ENCODE assay signal across 19 mouse cellular contexts in genomic region chr1:153909213-153909962, GRCm38 (mm10). TPM values are rescaled to one million over a fixed set of nuclear protein-coding genes. Genes with fewer than 3 reads are reported as not detected.
A peak's percentile ranks its signal among the peaks of the same experiment; 100 is the strongest.
DNase-seq lines count a peak whose midpoint lies in the region; ATAC-seq lines count a peak whose summit lies in the region.
"Had no signal": no experiment of that assay in that cellular context is flagged by ENCODE, and none has a peak within 500 bp of the region (broad histone marks: within the 10 kb centered on the region; RNA-seq: fewer than 3 reads in every experiment).

No protein-coding gene starts in this region.

- H3K9ac ChIP-seq in kidney, embryonic 16.5 days (replicated peaks; ENCODE audit: low read length) = no peak overlapping the region
- no peak overlapping the region for H3K9ac ChIP-seq in lung, embryonic 16.5 days (ENCODE audit: low read length)
- H3K9ac ChIP-seq in midbrain, embryonic 16.5 days (ENCODE audit: low read depth, low read length) = no peak overlapping the region
- H3K9ac ChIP-seq: forebrain, embryonic 12.5 days had no signal

- H3K9me3 ChIP-seq in kidney, embryonic 16.5 days (ENCODE audit: low read length) = no peaks in the 10 kb centered on the region
- no peaks in the 10 kb centered on the region for H3K9me3 ChIP-seq in lung, embryonic 16.5 days (ENCODE audit: control insufficient read depth, low read length)
- no peaks in the 10 kb centered on the region for H3K9me3 ChIP-seq in midbrain, embryonic 16.5 days (replicated peaks; ENCODE audit: control insufficient read depth, low read length, poor library complexity, severe bottlenecking)
- H3K9me3 ChIP-seq: forebrain, embryonic 12.5 days; midbrain, embryonic 10.5 days had no signal

- no peaks in the 10 kb centered on the region for H3K27me3 ChIP-seq in kidney, embryonic 16.5 days (ENCODE audit: insufficient read depth, low read length)
- H3K27me3 ChIP-seq in lung, embryonic 16.5 days (ENCODE audit: control insufficient read depth, insufficient read depth, low read depth, low read length) = no peaks in the 10 kb centered on the region
- no peaks in the 10 kb centered on the region for H3K27me3 ChIP-seq in midbrain, embryonic 16.5 days (ENCODE audit: control insufficient read depth, insufficient read depth, low read depth, low read length)
- H3K27me3 ChIP-seq: forebrain, embryonic 12.5 days; Patski had no signal

- H3K27ac ChIP-seq in kidney, embryonic 16.5 days (ENCODE audit: low read length) = peak overlapping the region; percentile 21; the same call in 1 of the 2 replicates
- H3K27ac ChIP-seq in lung, embryonic 16.5 days (ENCODE audit: low read length) = peak overlapping the region; percentile 6
- no peak overlapping the region for H3K27ac ChIP-seq in midbrain, embryonic 16.5 days (ENCODE audit: low read length)
- H3K27ac ChIP-seq: forebrain, embryonic 12.5 days; midbrain, embryonic 10.5 days had no signal

- 67% methylated on average over 10 of the region's 10 CpGs for WGBS in kidney, embryonic 16.5 days
- WGBS in lung, embryonic 16.5 days = 54% methylated on average over 10 of the region's 10 CpGs
- WGBS in midbrain, embryonic 16.5 days = 93% methylated on average over 10 of the region's 10 CpGs

- H3K4me1 ChIP-seq in kidney, embryonic 16.5 days (ENCODE audit: insufficient read depth, low read length) = 0 out of 2 replicates have a peak, but pooled peaks cover 4% of the 10 kb centered on the region
- H3K4me1 ChIP-seq in lung, embryonic 16.5 days (replicated peaks; ENCODE audit: control insufficient read depth, insufficient read depth, low read length) = peaks cover 11% of the 10 kb centered on the region
- H3K4me1 ChIP-seq in midbrain, embryonic 16.5 days (ENCODE audit: control insufficient read depth, insufficient read depth, low read length) = no peaks in the 10 kb centered on the region

- no peak for DNase-seq in kidney, adult 11 months
- DNase-seq in lung, postnatal 36 days = no peak
- peak; percentile 49 for DNase-seq in adipocyte (ENCODE audit: low spot score)
- DNase-seq in lung, postnatal 4 days = peak; percentile 40 to 67
- DNase-seq in frontal cortex, postnatal 10 days (ENCODE audit: low spot score in 2 of 2) = no peak
- DNase-seq: adrenal gland, adult 2 months; embryo, embryonic 11 days; gastrocnemius, postnatal 14 days; right cerebral cortex, adult 18-20 months; thymus, adult 2 months had no signal

- H3K36me3 ChIP-seq in kidney, embryonic 16.5 days (ENCODE audit: insufficient read depth, low read length) = peaks cover 51% of the 10 kb centered on the region
- H3K36me3 ChIP-seq in lung, embryonic 16.5 days (ENCODE audit: control insufficient read depth, insufficient read depth, low read length) = peaks cover 36% of the 10 kb centered on the region
- peaks cover 42% of the 10 kb centered on the region for H3K36me3 ChIP-seq in midbrain, embryonic 16.5 days (ENCODE audit: control insufficient read depth, insufficient read depth, low read length)

- no peak overlapping the region for H3K4me3 ChIP-seq in kidney, embryonic 16.5 days (ENCODE audit: low read length)
- H3K4me3 ChIP-seq in lung, embryonic 16.5 days (ENCODE audit: low read length) = no peak overlapping the region
- H3K4me3 ChIP-seq in midbrain, embryonic 16.5 days (ENCODE audit: low read depth, low read length) = no peak overlapping the region
- H3K4me3 ChIP-seq: forebrain, embryonic 12.5 days; midbrain, embryonic 10.5 days had no signal

- no peak for ATAC-seq in kidney, embryonic 16.5 days (ENCODE audit: low FRiP score, low TSS enrichment)
- ATAC-seq in lung, embryonic 16.5 days (ENCODE audit: low read depth) = peak; percentile 78
- ATAC-seq in midbrain, embryonic 16.5 days = no peak
- ATAC-seq: hindbrain, embryonic 16.5 days; Patski had no signal

- no peak overlapping the region for H3K4me2 ChIP-seq in kidney, embryonic 16.5 days (replicated peaks; ENCODE audit: low read depth, low read length)
- H3K4me2 ChIP-seq in lung, embryonic 16.5 days (ENCODE audit: low read depth, low read length) = no peak overlapping the region
- no peak overlapping the region for H3K4me2 ChIP-seq in midbrain, embryonic 16.5 days (ENCODE audit: low read length)
- H3K4me2 ChIP-seq: forebrain, embryonic 12.5 days had no signal

RNA-seq across cellular contexts. Expression of gene Teddm2, which starts 9.4 kb away (rescaled TPM):
- 0.58 and 0.67 TPM in 2 replicates for polyA plus RNA-seq in kidney, embryonic 16.5 days (2015; fragmentation: Nextera tagmentation; extraction: Ambion mirVana)
- 0.26 and 0.48 TPM in 2 replicates for polyA plus RNA-seq in lung, embryonic 16.5 days (2015; fragmentation: Nextera tagmentation; extraction: Ambion mirVana)
- polyA plus RNA-seq in midbrain, embryonic 16.5 days (2015; fragmentation: Nextera tagmentation; extraction: Ambion mirVana) = 0.96 and 1.3 TPM in 2 replicates

RNA-seq across cellular contexts. Expression of gene Glul, which starts 9.6 kb away (rescaled TPM):
- polyA plus RNA-seq in kidney, embryonic 16.5 days (2015; fragmentation: Nextera tagmentation; extraction: Ambion mirVana) = 159 and 176 TPM in 2 replicates
- 113 and 120 TPM in 2 replicates for polyA plus RNA-seq in lung, embryonic 16.5 days (2015; fragmentation: Nextera tagmentation; extraction: Ambion mirVana)
- polyA plus RNA-seq in midbrain, embryonic 16.5 days (2015; fragmentation: Nextera tagmentation; extraction: Ambion mirVana) = 145 and 159 TPM in 2 replicates

RNA-seq across cellular contexts. Expression of gene Teddm1a, which starts 17.8 kb away (rescaled TPM):
- polyA plus RNA-seq in kidney, embryonic 16.5 days (2015; fragmentation: Nextera tagmentation; extraction: Ambion mirVana) = not detected in 2 replicates
- polyA plus RNA-seq in lung, embryonic 16.5 days (2015; fragmentation: Nextera tagmentation; extraction: Ambion mirVana) = not detected in 2 replicates
- not detected in 2 replicates for polyA plus RNA-seq in midbrain, embryonic 16.5 days (2015; fragmentation: Nextera tagmentation; extraction: Ambion mirVana)
- polyA plus RNA-seq: adrenal gland, adult 2 months; forebrain, embryonic 12.5 days; heart, embryonic 14.5 days; hindbrain, embryonic 16.5 days; midbrain, embryonic 10.5 days; neural tube, embryonic 11.5 days; Patski; thymus, adult 2 months had no signal

RNA-seq across cellular contexts. Expression of gene Teddm1b, which starts 35.2 kb away (rescaled TPM):
- polyA plus RNA-seq in kidney, embryonic 16.5 days (2015; fragmentation: Nextera tagmentation; extraction: Ambion mirVana) = 0.39 and 0.40 TPM in 2 replicates
- polyA plus RNA-seq in lung, embryonic 16.5 days (2015; fragmentation: Nextera tagmentation; extraction: Ambion mirVana) = 0.09 TPM in 2 replicates
- polyA plus RNA-seq in midbrain, embryonic 16.5 days (2015; fragmentation: Nextera tagmentation; extraction: Ambion mirVana) = 0.28 and 0.35 TPM in 2 replicates
- polyA plus RNA-seq: adrenal gland, adult 2 months; heart, embryonic 14.5 days had no signal

Comparison
In these comparisons a context has a peak if more than half of its experiments do, and no peak if none do; other contexts are left out.
1. DNase-seq: peak in adipocyte (single experiment) and lung, postnatal 4 days (2 of 2); none in kidney, adult 11 months (single experiment), lung, postnatal 36 days (single experiment) and frontal cortex, postnatal 10 days (0 of 2).